Mouse (Mus musculus): ENCODE measurements at regions not wholly inside any gene's neighbourhood (a gene's known extent, or its start where the extent isn't known, plus 50 kb on each side); places are given as distances from the start of the nearest gene placed in this dataset.

GRCm38 (mm10) chr11:114183231-114183630 is 116.4 kb upstream of the Sdk2 start:
- dilution Hi-C loops (cut with MboI; ENCODE audit: extremely low pct_ligation_motif_present, extremely low pct_unique_long_range_greater_than_20kb, low sequenced_read_pairs) (no loop called here), in situ Hi-C loops (cut with MboI; ENCODE audit: low pct_ligation_motif_present, low pct_unique_long_range_greater_than_20kb, low sequenced_read_pairs) (no loop called here)
- Histone ChIP-seq H3K9me3 (replicated peaks; ENCODE audit: low read length) (no peaks in the 10 kb centered on the region), H3K4me1 (ENCODE audit: control insufficient read depth in 1 of 2, insufficient read depth in 2 of 2) (peaks cover 0 to 38% of the 10 kb centered on the region in 2 experiments; a peak in 2 of 4 replicates), H3K36me3 (replicated peaks in 1 of 2; ENCODE audit: control insufficient read depth in 1 of 2, insufficient read depth in 1 of 2, low read length in 1 of 2) (no peaks in the 10 kb centered on the region), H3K27me3 (replicated peaks) (peaks cover 34% of the 10 kb centered on the region), H3K27ac (ENCODE audit: insufficient read depth, low read depth) (no peak overlapping the region), H3K4me3 (replicated peaks in 1 of 3; ENCODE audit: low read depth in 2 of 3, low read length in 2 of 3, poor library complexity in 1 of 3) (no peak overlapping the region), H3K9ac (ENCODE audit: insufficient read depth, low read depth) (no peak overlapping the region), H3K4me2 (ENCODE audit: insufficient read depth, low read depth, poor library complexity, severe bottlenecking) (no peak overlapping the region), H3K79me2 (replicated peaks; ENCODE audit: control insufficient read depth, extremely low read depth, insufficient read depth, poor library complexity, severe bottlenecking) (no peaks in the 10 kb centered on the region)
- no peak for TF ChIP-seq MEF2A (IDR thresholded peaks at IDR 0.05; ENCODE audit: borderline replicate concordance, low read depth, low read length)
- no peak for TF ChIP-seq CHD2 (IDR thresholded peaks at IDR 0.05; ENCODE audit: low read length)
- DNase-seq (ENCODE audit: extremely low read depth) = no peak

- DNase-seq (ENCODE audit: extremely low read depth) = no peak
- in situ Hi-C loops (cut with MboI; ENCODE audit: low pct_ligation_motif_present, low pct_unique_long_range_greater_than_20kb, low sequenced_read_pairs) = no loop called here
These were observed 112.1 kb upstream of the Sdk2 start for GRCm38 (mm10) chr11:114178746-114179472.

GRCm38 (mm10) chr11:114177789-114178188 is 110.9 kb upstream of the Sdk2 start:
- H3K9ac ChIP-seq (ENCODE audit: insufficient read depth, low read depth) = no peak overlapping the region
- H3K36me3 ChIP-seq (replicated peaks in 1 of 2; ENCODE audit: control insufficient read depth in 1 of 2, insufficient read depth in 1 of 2, low read length in 1 of 2) = no peaks in the 10 kb centered on the region
- no peak overlapping the region for H3K4me2 ChIP-seq (ENCODE audit: insufficient read depth, low read depth, poor library complexity, severe bottlenecking)
- H3K79me2 ChIP-seq (replicated peaks; ENCODE audit: control insufficient read depth, extremely low read depth, insufficient read depth, poor library complexity, severe bottlenecking) = no peaks in the 10 kb centered on the region
- H3K27ac ChIP-seq (ENCODE audit: insufficient read depth, low read depth) = no peak overlapping the region
- TF ChIP-seq MAX (IDR thresholded peaks at IDR 0.05; ENCODE audit: low read length) (no peak), CHD2 (IDR thresholded peaks at IDR 0.05; ENCODE audit: low read length) (no peak), GABPA (IDR thresholded peaks at IDR 0.05; ENCODE audit: insufficient replicate concordance, low read depth, low read length) (no peak), USF2 (conservative IDR thresholded peaks at IDR 0.05; ENCODE audit: low read depth, low read length) (no peak), ETS1 (conservative IDR thresholded peaks at IDR 0.05; ENCODE audit: low read depth, low read length) (no peak), BHLHE40 (IDR thresholded peaks at IDR 0.05; ENCODE audit: low read depth, low read length) (no peak), NRF1 (IDR thresholded peaks at IDR 0.05; ENCODE audit: low read depth, low read length) (no peak), HCFC1 (IDR thresholded peaks at IDR 0.05; ENCODE audit: low read depth, low read length) (no peak), POLR2AphosphoS2 (IDR thresholded peaks at IDR 0.05; ENCODE audit: low read depth, low read length) (no peak), ZKSCAN1 (IDR thresholded peaks at IDR 0.05; ENCODE audit: borderline replicate concordance, low read depth, low read length) (no peak)
- H3K4me3 ChIP-seq (replicated peaks in 1 of 3; ENCODE audit: low read depth in 2 of 3, low read length in 2 of 3, poor library complexity in 1 of 3) = no peak overlapping the region
- in situ Hi-C loops (cut with MboI; ENCODE audit: low pct_ligation_motif_present, low pct_unique_long_range_greater_than_20kb, low sequenced_read_pairs) = no loop called here
- no peaks in the 10 kb centered on the region for H3K4me1 ChIP-seq (ENCODE audit: control insufficient read depth in 1 of 2, insufficient read depth in 2 of 2)
- dilution Hi-C loops (cut with MboI; ENCODE audit: extremely low pct_ligation_motif_present, extremely low pct_unique_long_range_greater_than_20kb, low sequenced_read_pairs) = no loop called here
- no peak for DNase-seq (ENCODE audit: extremely low read depth)
- H3K27me3 ChIP-seq (replicated peaks) = peaks cover 63% of the 10 kb centered on the region
- no peaks in the 10 kb centered on the region for H3K9me3 ChIP-seq (replicated peaks; ENCODE audit: low read length)

More at GRCm38 (mm10) chr11:114178746-114179472, 112.1 kb upstream of the Sdk2 start:
- no peak overlapping the region for H3K4me2 ChIP-seq (ENCODE audit: insufficient read depth, low read depth, poor library complexity, severe bottlenecking)
- no peaks in the 10 kb centered on the region for H3K9me3 ChIP-seq (replicated peaks; ENCODE audit: low read length)
- no peak overlapping the region for H3K27ac ChIP-seq (ENCODE audit: insufficient read depth, low read depth)
- no peaks in the 10 kb centered on the region for H3K79me2 ChIP-seq (replicated peaks; ENCODE audit: control insufficient read depth, extremely low read depth, insufficient read depth, poor library complexity, severe bottlenecking)
- no peak overlapping the region for H3K9ac ChIP-seq (ENCODE audit: insufficient read depth, low read depth)
- peaks cover 57% of the 10 kb centered on the region for H3K27me3 ChIP-seq (replicated peaks)
- dilution Hi-C loops (cut with MboI; ENCODE audit: extremely low pct_ligation_motif_present, extremely low pct_unique_long_range_greater_than_20kb, low sequenced_read_pairs) = no loop called here
- no peaks in the 10 kb centered on the region for H3K36me3 ChIP-seq (replicated peaks in 1 of 2; ENCODE audit: control insufficient read depth in 1 of 2, insufficient read depth in 1 of 2, low read length in 1 of 2)
- H3K4me3 ChIP-seq (replicated peaks in 1 of 3; ENCODE audit: low read depth in 2 of 3, low read length in 2 of 3, poor library complexity in 1 of 3) = no peak overlapping the region
- TF ChIP-seq EP300 (IDR thresholded peaks at IDR 0.05; ENCODE audit: low read length) (no peak), POLR2A (IDR thresholded peaks at IDR 0.05; ENCODE audit: low read depth, low read length) (no peak), MAX (IDR thresholded peaks at IDR 0.05; ENCODE audit: low read length) (no peak), ZC3H11A (IDR thresholded peaks at IDR 0.05; ENCODE audit: low read depth, low read length) (no peak), CHD2 (IDR thresholded peaks at IDR 0.05; ENCODE audit: low read length) (no peak), ZNF384 (IDR thresholded peaks at IDR 0.05; ENCODE audit: low read depth, low read length) (no peak), ZMIZ1 (IDR thresholded peaks at IDR 0.05; ENCODE audit: low read depth, low read length) (no peak), USF2 (conservative IDR thresholded peaks at IDR 0.05; ENCODE audit: low read depth, low read length) (no peak), SIN3A (IDR thresholded peaks at IDR 0.05; ENCODE audit: low read length) (no peak), ETS1 (conservative IDR thresholded peaks at IDR 0.05; ENCODE audit: low read depth, low read length) (no peak), NRF1 (IDR thresholded peaks at IDR 0.05; ENCODE audit: low read depth, low read length) (no peak), JUN (IDR thresholded peaks at IDR 0.05; ENCODE audit: insufficient read depth, low read depth, low read length) (no peak)
- peaks cover 0 to under 1% of the 10 kb centered on the region in 2 experiments; a peak in 1 of 4 replicates for H3K4me1 ChIP-seq (ENCODE audit: control insufficient read depth in 1 of 2, insufficient read depth in 2 of 2)

Measured in CH12.LX (cell line).